Mouse (Mus musculus): ENCODE data around the gene Mypn.

DNA sequence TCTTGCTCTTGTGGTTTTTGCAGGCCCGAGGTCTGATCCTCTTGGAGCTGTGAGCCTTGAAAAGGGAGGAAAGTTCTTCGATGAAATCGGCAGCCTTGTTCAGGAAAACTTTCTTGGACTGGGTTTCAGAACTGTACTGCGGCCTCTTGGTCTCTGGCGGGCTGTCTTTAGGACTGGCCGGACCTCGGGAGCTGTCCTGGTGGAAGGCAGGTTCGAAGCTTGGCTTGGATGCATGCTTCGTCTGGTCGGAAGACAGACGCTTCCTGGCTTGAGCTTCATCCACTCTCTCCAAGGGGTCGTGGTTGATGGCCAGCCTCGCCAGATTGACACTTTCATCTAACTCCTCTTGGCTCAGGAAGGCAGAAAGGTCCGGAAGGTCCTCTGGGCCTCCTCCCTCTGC lies 11.0 kb downstream of the Mypn start:
- TF ChIP-seq POLR2A (IDR thresholded peaks at IDR 0.05; ENCODE audit: extremely low read depth, insufficient read depth, low read length) (no peak), CTCF (IDR thresholded peaks at IDR 0.05; ENCODE audit: extremely low read depth, insufficient read depth, low read length) (no peak)

All from cortical plate, adult 2 months (tissue).